Mouse (Mus musculus) lung, postnatal 0 days (tissue): ENCODE results near the gene Ddx50.

ENCODE experiments used
- CTCF ChIP-seq: IDR thresholded peaks from 2 replicates; pipeline ENCODE4 v1.5.1; 2016; ENCODE audit warnings: antibody characterized with exemption, mild to moderate bottlenecking
- EP300 ChIP-seq: IDR thresholded peaks from 2 replicates; pipeline ENCODE4 v1.6.1; 2016; ENCODE audit warnings: antibody characterized with exemption, mild to moderate bottlenecking, control low read depth

- no peak for TF ChIP-seq CTCF
- TF ChIP-seq EP300, result no peak
Measured at GRCm38 (mm10) chr10:62668463-62668862, 17.4 kb upstream of the Ddx50 start.
